Mouse (Mus musculus) embryo, embryonic 10 days (tissue): ENCODE measurements around the gene Pxk.

ENCODE experiments used
- DNase-seq: peaks from one replicate; pipeline ENCODE4 v3.0.0-alpha.2; 2015; ENCODE audit warnings: low spot score

Pxk gene

DNA sequence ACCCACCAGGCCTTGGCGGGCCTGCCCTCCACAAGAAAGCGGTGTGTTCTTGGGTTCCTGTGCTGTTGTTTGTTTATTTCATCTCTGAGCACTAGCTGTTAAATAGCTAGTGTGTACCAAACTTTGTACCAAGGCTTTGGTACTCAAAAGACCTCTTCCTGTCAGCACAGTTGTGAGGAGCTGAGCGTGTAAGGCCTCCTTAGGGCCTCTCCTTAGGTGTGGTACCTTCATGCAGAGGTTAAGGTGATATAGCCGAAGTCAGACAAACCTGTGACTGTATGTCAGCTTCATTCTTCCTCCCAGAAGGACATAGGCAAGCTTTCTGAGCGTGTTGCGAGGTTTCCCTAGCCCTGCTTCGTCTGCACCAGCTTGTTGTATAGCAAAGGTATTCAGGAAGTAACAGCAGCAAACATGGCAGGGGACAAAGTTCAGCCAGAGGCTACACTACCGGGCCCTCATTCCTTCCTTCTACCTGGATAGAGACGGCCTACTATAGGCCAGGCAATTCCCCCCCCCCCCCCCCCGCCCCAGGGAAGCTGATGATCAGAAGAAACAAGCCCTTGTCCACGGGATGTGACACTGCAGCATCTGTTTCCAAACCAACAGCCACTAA, 48.7 kb downstream of the Pxk start:
- no peak for DNase-seq

DNA sequence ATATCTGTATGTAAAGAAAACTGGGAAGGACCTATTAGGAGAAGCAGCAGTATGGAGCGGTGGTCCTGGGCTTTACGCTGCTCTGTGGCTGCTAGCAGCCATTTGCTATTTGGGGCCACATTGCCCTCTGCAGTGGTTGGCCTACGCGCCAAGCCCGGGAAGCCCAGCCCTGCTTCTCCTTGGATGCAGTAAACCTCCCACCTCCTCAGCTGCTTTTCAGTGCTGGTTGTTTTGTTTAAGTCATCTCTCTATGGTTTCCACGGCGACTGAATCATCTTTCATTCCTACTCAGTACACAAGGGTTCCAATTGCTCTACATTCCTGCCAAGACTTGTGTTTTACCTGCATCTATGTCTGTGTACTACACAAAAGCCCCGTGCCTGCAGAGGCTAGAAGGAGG, 50.8 kb downstream of the Pxk start:
- DNase-seq, result no peak

DNA sequence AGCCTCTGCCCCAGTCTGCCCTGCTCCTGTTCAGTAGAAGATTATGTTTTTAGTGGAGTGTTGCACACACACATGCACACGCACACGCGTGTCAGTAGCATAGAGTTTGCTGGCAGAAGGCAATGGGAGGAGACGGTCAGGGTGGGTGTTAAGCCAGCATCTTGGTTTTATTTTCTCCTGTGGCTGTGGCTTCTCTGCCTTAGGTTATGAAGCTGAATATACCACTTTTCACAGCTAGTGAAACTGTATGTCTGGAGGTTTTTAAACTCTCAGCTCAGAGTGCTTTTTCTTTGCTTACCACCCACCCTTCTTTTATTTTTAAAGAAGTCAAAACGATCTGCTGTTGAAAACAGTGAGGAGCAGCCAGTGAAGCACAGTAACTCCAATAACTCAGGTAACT, 53.7 kb downstream of the Pxk start:
- DNase-seq, result no peak

DNA sequence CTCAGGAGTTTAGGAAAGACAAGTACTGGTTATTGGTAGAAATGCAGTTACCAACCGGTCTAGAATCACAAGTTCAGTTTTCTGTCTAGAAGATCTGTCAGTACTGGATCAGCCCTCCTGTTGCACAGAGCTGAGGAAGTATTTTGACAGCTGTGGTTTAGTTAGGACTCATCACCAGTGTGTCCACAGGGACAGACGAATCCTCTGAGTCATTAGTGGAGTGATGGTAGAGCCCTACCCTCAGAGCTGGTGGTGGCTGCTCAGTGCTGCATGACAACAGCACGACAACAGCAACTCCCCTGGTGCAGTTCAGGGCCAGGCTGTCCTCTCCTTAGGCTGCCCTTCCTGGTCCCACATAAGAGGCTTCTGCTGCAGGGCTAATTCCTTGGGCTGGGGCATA, 56.1 kb downstream of the Pxk start:
- no peak for DNase-seq

DNA sequence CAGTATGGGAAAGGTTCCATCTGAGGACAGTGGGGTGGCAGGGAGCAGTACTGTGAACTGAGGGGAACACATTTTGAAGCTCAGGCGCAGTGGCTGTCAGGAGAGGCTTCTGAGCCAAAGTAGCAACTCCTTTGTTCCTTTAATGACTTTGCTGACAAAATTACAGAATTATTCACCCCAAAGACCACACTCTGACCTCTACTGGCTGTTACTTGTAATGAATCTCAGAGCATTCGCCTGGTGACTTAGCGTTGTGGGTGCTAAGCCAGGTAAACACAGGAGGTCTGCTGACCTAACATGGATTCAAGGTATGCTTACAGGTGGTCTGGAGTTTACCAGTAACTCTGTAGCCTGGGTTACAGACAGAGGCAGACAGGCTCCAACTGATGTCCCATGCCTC, 58.9 kb downstream of the Pxk start:
- peak; percentile 29 for DNase-seq

DNA sequence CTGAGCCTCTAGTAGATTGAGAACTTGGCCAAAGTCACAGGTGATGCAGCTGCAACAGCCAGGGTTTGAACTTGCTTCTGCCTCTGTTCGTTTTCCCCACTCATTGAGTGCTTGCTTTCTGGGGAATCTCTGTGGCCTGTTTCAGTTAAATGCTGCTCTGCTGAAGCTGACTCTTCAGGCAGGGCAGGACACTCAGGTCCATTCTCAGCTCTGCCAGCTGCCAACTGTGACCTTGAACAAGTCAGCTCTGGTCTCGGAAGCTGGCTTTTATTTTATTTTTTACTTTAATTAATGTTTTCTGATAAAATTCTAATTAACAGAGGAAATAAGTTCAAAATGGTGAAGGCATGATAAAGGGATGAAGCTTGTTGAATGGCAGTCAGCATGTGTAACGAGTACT, 60.7 kb downstream of the Pxk start:
- DNase-seq, result no peak

DNA sequence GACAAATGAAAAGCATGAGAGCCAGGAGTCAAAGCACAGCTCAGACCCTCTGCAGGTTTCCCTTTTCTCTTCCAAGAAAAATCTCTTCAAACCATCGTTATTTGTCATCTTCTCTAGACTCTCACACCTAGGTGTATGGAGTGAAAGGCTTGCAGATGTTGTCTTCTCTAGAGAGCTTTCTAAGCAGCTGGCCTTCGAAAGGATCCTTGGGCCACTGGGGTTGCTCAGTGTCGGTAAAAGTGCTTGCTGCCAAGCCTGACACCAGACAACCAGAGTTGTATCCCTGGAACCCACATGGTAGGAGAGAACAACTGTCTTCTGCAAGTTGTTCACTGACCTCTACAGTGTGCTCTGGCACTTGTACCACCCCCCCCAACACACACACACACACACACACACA, 61.1 kb downstream of the Pxk start:
- DNase-seq, result no peak

DNA sequence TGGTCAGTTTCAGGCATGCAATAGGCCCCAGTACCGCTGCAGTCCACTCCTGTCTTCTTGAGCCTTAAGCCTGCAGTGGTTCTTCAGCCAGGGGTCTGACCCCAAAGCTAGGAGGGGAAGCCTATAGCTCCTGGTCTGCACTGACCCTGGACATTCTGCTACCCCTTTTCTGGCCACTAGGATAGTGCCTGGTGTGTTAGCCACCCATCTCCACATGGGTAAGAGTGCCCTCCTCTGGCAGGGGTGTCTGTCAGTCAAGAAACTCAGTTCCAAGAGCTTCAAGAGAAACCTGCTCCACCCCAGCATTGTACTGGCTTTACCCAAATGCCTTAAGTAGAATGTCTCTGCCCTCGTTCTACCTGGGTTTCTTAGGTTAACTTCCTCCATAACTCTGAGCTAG, 63.8 kb downstream of the Pxk start:
- DNase-seq, result no peak

DNA sequence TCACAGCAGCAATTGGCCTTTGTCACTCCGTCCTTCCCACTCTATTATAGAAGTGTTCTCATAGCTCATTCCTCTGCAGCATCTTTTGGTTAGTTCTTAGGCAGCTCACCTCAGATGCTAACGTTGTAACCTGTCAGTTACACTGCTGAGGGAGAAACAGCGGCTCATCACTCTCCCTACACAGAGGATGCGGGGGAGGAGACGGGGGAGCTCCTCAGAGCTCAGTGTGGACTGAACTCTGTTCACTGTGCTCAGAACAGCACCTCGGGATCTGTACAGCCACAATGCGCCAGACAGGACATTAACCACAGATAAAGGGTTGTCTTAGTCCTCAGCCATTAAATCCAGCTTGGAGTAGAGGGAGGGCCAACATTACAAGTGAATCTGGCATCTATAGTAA, 66.5 kb downstream of the Pxk start:
- DNase-seq, result no peak

DNA sequence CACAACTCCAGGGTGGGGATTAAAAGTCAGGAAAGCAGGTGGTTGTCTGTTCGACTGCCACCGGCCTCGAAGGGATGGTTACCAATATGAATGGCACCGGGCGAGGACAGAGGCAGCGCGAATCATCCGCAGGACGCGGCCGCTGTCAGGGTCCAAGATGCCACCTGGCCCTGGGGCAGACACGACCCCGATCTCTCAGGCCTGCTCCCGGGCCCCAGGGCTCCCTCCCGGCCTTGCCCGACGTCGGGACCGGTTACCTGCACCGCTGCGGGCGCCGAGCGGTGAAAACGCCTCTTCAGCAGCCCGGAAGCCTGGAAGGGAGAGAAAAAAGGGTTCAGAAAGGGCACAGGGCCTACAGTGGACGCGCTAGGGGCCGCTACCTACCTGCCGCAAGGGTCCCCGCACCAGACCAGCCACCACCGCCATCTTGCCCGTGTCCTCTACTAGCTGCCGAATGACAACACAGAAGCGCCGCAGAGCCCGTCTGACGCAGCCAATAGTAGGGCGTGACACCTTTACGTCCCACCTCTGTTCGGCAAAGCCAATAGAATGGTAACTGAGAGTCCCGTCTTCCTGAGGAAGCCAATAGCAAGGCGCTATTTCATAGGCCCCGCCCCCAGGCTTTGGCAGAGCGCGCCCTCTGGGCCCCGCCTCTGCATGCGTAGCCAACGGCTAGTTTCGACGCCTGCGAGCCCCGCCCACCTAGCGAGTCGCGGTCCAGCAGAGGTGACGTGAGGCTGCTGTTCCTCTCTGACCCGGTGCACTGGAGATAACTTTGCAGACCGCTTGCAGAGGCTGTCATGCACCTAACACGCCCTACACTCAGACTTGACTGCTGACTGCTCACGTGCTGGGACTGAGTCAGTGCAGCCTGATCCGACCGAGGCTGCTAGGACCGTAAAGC, 74.7 kb downstream of the Pxk start, which contains the start of gene Pdhb:
Pdhb (minus strand) TSS at position 519 of the 904 bp plus-strand sequence.
- DNase-seq, result peak; percentile 98

DNA sequence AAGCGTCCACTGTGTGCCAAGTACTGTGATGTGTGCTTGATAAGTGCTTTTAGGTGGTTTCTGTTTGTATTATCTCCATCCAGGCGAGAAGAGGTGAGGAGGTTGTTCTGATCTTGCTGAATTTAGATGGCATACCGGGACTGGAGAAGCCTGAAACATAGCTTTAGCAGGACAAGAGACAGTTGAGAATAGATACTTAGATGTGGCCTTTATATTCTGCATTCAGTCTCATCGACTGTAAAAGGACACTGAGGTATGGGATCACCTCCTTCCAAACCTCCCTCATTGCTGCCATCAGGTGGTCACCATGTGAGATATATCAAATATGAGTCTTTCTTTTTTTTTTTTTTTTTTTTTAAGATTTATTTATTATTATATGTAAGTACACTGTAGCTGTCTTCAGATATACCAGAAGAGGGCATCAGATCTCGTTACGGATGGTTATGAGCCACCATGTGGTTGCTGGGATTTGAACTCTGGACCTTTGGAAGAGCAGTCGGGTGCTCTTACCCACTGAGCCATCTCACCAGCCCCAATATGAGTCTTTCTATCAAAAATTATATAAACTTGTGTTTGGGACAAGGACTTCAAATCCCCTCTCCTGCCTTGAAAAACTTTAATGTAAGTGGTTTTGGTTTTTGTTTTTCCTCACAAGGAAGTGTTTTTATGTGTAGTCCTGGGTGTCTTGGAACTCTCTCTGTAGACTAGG, 75.7 kb downstream of the Pxk start:
- DNase-seq, result peak; percentile 46

DNA sequence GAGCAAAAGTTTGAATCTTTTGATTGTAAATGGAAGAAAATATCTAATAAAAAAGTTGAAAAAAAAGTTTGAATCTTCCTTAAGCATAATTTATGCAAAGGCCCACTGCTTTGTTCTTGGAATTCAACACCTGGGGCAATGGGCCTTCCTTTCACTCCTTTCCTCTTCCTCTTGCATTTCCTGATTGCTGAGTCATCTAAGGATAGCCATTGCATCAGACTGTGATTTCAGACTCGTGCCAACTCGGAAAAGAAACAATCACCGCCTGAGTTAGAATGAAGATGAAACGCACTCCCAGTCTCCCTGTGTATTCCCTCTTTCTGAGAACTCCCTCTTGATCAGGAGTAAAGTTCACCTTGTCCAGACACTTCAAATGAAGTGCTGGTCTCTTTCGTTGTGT, 76.6 kb downstream of the Pxk start:
- no peak for DNase-seq

DNA sequence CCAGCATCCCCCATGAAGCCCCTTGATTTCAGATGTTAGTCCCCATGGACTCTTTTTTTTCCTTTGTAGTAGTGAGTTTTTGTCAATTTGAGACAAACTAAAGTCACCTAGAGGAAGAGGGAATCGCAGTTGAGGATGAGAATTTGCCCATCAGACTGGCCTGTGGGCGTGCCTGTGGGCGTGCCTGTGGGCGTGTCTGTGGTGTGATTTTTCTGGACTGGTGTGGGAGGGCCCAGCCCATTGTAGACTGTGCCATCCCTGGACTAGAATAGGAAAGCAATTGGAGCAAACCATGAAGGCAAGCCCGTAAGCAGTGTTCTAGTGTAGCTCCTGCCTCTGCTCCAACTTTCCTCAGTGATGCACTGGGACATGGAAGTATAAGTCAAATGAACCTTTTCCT, 78.2 kb downstream of the Pxk start:
- peak; percentile 60 for DNase-seq

DNA sequence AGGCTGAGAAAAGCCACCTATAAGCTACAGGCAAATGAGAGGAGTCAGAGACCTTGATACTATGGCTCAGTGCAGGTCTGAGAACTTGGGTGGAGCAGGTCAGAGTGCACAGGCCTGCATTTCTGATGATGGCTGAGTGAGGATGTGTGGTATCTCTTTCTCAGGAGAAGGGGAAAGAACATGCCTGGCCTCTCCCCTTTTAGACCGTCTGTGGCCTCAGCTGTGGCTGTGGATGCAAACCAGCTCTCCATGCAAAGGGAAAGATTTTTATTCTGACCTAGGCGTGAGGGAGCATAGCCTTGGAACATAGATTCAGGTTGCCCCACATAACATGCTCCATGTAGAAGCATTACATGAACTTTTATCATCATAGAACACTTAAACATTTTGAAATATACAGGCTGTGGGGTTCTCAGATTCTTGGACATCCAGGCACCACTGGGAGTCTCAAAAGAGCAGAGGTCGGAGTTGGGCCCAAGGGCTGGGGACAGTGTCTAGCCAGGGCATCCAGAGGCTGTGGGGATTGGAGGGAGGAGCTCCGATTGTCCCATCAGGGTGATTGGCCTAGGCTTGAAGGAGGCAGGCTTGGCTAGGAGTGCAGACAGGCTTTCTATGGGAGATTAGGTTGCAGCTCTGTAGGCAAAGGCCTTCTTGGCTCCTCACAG, 82.5 kb downstream of the Pxk start:
- no peak for DNase-seq

DNA sequence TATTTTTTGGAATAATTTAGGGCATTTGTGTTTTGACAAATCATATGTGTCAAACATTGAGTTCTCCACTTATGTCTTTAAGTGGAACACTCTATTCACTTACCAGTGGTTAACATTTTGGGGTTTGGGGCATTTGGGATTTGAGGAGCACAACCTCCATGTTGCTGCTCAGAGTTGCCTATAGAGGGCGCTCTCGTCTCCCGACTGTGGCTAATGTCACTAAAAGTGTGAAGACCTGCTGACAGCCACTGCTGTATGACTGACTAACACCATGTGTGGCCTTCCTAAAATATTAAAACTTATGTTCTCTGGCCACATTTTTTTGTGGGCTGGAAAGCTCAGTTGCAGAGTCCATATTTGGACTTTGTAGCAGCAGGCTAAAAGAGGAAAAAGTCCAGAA, 85.3 kb downstream of the Pxk start:
- no peak for DNase-seq

DNA sequence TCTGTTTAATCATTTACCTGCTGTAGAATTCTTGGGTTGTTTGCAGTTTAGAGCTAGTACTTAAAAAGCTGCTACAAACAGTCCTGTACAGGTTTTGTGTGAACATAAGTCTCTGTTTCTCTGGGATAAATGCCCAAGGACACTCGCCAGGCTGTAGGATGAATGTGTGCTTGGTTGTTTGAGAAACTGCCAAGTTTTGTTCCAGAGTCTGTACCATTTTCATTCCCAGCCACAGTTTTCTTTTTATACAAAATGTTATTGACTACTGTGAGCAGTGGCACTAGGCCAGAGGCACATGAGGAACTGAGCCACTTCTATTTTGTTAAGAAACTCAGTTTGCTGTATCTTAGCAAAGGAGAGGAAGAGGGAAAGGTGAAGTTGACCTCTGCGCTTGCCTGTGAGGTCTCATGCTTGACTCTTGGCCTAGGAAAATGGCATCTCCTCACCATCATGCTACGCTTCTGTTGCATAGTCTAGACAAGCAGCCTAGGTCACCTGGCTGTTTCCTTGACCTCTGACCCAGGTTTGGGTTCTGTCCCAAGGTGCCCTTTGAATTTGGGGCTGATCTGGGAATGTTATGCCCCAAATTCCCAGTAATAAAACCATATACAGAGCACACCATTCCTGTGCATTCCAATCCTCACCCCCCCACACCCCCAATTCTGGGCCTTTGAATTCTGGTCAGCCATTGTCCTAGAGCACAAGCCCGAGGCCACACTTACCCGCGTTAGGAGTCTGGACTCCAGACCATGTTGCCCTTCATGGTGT, 88.5 kb downstream of the Pxk start:
- no peak for DNase-seq

DNA sequence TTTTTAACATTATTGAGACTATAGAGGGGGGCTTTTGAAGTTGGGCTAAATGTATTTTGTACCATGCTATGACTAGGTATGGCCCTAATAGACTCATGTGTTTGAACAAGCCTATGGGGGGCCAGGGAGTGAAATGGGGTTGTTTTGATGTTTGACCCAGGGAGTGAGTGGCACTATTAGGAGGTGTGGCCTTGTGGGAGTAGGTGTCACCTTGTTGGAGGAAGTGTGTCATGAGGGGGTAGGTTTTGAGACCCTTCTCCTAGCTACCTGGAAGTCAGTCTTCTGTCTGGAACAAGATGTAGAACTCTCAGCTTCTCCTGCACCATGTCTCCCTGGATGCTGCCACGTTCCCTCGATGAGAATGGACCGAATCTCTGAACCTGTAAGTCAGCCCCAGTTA, 92.5 kb downstream of the Pxk start:
- DNase-seq, result no peak

DNA sequence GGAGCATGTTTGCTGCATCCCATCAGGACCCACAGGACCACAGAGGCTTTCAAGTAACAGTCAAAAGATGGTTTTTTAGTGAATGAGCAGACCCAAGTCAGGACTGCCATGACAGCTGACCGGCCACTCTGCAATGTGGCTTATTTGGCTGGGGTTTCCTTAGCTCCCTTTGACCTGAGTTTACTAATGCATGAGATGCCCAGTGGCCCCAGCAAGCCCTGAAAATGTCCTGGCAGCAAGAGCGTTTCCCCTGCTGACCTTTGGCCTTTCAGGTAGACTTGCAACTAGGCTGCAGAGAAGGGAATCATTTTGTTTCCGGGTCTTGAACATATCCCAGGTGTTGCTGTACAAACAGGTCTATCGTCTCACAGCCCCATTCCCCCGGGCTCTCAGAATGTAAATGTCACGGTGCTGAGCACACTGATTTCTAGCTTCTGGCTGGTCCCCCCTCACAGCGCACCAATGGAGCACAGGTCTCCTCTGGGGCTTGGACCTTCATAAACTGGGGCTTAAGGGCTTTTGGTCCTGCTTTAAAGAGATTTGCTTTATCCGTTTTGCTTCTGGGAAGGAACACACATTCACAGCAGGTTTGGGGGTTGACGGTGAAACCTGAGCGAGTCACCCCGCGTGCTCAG, 93.4 kb downstream of the Pxk start:
- DNase-seq, result no peak

DNA sequence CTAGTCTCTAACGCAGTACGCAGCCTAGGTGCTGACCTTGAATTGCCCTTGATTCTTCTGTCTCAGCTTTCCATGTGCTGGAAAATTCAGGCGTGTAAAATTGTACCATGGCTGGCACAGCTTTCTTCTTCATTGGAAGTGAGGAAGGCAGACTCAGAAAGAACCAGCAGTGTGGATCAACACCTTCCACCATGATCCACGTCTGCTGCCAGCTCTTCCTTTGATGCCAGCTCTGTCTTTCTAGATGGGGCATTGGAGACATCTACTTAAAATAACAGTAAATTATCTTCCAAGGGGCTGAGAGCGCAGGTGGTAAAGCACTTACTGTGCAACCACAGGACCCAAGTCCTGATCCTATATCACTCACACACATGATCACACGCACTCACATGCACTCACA, 94.7 kb downstream of the Pxk start:
- no peak for DNase-seq

DNA sequence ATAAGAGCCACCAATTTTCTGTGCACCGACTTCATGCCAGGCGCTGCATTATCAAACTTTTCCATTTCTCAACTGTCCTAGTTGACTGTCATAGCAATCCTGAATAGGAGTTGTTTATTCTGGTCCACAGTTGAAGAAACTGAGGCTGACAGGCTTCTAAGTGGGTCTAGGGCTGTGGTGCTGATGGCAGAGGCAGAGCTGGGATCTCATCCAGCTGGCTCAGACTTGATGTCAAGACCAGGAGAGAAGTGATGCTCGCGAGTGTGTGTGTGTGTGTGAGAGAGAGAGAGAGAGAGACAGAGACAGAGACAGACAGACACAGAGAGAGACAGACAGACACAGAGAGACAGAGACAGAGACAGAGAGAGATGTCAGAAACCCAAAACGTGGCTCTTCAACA, 102.8 kb downstream of the Pxk start:
- DNase-seq, result no peak

DNA sequence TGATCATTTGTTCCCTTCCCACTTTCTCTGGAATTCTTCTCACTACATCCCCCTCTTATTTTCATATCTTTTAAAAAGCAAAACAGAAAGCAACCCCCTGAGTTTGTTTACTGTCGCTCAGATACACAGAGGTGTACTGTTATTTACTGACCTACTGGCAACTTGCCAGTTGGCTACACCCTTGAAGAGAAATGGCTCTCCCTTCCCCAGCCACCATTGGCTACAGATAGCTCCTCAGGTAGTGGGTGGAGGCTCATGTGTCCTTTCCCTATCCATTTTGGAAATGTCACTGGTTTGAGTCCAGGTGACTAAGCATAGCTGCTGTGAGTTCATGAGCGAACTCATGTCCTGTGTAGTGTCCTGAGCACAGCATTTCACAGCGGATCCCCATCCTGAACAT, 103.7 kb downstream of the Pxk start:
- DNase-seq, result no peak
